Mouse (Mus musculus) left cerebral cortex, adult 8-10 months (tissue): ENCODE data around the gene Tril. TPM values are rescaled to one million over a fixed set of nuclear protein-coding genes. Genes with fewer than 3 reads are reported as not detected.

ENCODE experiments used
- DNase-seq, 2 experiments: peaks; one replicate each; pipeline ENCODE4 v3.0.0; 2022; ENCODE audit warnings: low spot score in 2 of 2
- total RNA-seq, 4 experiments: library from RNA; stranded (reverse); gene quantifications; 2 replicates each; pipeline ENCODE4 v1.2.4; 2022

Gene Tril
- 10 to 100 TPM; 31.0 to 37.3 (median 34.4) TPM for total RNA-seq

DNA sequence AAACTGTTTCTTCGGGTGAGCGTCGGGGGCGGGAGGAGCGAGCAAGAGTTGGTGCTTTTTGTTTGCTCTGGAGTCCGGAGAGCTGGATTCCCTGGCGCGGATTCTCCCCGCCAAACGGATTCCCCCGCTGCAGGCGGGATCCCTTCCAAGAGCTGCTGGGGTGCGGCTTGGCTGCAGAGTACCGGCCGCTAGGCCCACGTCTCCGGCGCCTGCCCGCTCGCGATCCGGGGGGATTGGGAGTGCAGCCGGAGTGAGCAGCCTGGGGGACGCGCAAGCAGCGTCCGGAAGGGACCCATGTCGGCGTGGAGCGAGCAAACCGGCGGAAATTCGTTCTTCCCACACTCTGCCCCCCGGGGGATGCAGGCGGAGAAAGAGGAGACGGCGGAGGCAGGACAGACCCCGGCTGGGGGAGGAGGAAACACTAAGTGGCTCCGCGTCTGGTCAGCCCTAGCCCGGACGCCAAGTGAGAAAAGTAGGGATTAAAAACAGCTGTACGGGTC lies at the start of gene Tril:
Gene Tril (minus strand): TSS at position 345 of the 500 bp plus-strand sequence.
- DNase-seq = peak; percentile 42 to 45

DNA sequence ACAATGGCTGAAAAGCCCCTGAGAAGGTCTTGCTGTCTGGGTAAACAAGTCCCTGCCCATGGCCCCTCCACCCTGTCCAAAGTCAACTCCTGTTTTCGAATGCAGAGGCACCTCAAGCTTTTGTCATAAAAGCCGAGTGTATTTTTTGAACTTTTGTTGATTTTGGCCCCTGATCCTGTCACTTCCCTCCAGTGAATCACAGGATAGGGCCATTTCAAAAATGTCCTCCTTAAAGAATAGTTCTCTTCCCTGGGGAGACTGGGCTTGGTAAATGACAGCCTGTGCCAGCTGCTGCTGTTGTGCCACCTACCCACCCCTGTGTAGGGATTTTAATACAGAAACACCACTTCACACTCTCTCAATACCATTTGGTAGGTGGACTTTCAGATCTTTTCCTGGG lies 42.4 kb upstream of the Tril start:
- DNase-seq = no peak

DNA sequence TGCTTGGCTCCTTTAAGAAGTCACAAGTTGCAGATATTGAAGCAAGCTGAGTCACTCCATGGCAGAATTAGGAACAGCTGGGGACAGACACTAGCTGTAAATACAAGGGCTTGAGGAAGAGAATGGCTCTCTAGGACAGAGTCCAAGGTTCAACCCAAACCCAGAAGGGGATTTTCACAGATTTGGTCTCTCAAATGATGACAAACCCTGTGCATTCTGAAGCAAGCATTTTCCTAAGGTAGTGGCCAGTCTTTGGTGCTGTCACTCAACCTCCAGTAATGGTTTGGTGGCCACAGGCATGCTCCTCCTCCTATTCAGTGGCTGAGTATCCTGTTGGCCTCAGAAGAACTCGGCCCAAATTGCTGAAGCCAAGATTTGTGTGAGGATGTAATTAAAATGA lies 38.5 kb upstream of the Tril start:
- DNase-seq = no peak

DNA sequence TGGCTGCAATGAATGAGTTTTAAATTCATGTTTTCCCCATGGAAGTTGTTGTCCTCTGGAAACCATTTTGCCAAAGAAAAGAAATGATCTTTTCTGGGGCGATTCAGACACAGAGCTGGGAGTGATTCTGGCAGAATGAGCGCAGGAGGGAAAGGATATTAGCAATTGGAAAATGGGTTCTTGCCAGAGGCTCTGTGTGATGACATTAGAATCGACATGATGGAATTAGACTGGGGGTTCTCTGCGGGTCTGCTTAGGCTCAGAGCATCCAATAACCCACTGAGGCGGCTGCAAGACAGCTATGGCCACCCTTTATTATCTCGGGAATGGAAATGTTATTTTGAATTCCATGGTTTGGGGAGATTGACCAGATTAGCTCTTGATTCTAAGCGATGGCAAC lies 37.2 kb upstream of the Tril start:
- DNase-seq = no peak

DNA sequence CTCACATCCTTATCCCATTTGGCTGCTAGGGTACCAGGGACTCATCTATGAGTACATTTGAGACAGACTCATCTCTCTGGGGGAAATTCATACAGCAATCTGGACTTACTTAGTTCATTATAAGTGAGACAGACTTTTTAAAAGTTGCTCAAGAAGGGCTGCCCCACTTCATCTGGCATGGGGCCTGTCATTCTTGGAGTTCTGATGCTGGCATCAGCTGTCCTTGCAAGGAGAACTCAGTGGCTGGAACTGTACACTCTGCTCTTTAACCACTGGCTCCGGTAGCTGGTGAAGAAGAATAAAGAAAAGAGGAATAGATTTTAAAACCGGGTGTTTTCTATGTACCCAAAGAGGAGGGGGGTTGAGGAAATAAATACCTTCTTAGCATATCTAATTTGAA lies 36.1 kb upstream of the Tril start:
- DNase-seq = no peak

DNA sequence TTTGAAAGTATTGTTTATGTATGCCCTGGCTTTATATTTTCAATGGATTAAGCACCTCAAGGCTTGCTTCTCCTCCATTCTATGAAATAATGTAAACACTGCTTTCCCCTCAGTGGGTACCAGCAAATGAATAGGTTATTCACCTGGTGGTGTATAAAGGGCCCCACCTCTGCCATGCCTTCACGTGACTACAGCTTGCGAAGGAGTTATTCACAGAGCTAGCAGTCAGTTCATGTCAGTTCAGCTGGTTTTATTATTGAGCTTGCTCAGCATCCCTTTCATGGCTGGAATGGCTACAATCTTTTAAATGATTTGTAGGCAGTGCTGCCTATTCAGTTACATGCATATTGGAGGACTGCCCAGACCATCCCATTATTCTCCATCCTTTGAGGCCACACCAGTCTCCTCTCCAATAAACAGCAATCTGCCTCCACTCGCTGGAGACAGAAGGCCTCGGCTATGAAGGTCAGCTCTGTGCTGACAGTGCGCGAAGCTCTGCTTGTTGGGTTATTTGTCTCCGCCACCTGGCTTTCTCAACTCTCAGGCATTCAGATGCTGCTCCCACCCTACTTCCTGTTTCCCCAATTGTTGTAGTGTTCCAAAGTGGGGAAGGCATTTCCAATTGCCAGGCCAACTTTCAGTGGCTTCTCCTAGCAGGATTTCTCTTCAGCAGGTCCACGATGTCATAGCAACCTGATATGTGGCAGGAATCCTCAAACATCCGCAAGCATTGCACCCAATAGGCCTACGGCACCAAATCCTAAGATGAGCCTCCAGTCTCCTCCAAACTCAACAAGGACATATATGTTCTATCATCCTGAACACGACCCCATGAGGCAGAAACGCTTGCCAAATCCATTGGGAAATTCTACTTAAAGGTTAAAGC lies 34.6 kb upstream of the Tril start:
- no peak for DNase-seq

DNA sequence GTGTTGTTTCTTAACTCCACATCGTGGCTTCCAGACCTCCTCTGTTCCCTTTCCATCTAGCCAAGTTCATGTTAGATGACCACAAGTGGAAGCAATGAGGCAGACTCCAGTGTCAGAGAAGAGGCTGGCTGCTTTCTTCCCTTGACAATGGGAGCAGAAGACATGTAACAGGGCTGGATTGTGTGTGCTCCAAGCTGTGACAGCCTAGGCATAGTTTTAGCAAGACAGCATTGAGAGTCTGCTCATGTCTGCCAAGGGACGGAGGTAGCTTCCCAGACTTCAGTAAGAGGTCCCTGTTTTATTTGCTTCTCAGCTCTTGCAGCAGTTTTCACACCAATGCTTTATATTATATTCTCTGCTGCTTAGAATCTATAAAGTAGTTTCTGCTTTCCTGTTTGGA lies 33.6 kb upstream of the Tril start:
- no peak for DNase-seq

DNA sequence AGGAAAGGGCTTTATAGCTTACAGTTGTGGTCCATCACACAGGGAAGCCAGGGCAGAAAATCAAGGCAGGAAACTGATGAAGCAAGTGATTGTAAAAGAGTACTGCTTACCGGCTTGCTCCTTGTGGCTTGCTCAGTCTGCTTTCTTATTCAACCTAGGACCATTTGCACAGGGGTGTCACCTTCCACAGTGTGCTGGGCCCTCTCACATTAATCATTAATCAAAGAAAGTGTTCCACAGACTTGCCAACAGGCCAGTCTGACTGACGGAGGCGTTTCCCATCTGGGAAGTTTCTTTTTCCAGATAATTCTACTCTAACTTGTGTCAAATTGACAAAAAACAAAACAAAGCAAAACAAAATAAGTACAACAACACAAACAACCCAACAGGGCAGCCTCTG lies 32.9 kb upstream of the Tril start:
- DNase-seq = no peak

DNA sequence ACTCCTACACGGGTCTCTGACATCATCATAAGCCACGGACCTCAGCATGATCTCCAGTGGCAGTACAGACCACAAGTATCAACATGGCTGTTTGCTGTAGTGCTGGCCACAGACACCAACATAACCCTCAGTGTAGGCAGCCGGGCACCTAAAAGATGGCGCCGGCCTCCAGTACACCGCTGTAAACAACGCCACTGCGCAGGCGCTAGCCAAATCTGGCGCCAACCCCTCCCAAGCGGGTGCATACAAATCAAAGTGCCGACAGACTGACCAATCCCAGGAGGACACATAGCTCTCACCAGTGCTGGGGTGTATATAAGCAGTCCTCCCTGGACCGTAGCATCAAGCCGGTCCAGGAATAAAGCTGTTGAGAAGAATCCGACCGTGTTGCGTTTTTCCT lies 24.0 kb upstream of the Tril start:
- DNase-seq = no peak

DNA sequence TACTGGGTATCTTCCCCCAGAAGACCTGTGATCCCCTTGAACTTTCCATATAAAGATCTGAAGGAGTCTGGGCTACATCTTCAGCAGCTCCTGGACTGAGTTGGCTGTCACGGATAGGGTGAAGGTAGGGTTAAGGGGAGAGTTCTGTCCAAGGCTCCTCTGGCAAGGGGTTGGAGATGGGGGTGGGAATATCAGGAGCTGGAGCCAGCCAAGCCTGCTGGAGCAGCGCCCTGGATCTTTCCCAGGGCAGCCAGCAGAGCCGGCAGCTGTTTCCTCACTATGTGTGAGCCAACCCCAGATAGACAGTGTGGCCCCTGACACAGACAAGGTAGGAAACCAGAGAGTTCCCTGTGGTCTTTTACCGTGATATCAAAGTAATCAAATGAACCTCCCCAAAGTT lies 4.6 kb upstream of the Tril start:
- no peak for DNase-seq

DNA sequence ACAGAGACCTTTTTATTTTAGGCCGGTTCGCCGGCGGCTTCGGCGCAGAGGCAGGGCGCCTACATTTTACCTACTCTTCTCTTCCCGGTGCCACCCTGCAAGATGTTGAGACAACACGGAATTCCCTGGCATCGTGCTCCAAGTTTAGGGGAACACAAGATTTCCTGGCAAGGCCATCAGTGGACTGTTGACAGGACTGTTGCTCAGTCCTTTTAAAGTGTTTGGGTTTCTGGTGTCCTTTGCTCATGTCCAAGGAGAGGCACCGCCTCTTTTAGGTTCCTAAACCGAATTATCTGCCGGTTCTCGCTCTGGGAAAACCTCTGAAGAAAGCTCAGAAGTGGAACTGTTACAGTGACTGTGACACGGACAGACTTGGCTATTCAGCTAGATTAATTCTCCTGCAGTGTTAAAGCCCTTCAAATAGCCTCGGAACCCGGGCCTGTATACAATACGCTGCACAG lies 441 bp upstream of the Tril start:
- DNase-seq = no peak

DNA sequence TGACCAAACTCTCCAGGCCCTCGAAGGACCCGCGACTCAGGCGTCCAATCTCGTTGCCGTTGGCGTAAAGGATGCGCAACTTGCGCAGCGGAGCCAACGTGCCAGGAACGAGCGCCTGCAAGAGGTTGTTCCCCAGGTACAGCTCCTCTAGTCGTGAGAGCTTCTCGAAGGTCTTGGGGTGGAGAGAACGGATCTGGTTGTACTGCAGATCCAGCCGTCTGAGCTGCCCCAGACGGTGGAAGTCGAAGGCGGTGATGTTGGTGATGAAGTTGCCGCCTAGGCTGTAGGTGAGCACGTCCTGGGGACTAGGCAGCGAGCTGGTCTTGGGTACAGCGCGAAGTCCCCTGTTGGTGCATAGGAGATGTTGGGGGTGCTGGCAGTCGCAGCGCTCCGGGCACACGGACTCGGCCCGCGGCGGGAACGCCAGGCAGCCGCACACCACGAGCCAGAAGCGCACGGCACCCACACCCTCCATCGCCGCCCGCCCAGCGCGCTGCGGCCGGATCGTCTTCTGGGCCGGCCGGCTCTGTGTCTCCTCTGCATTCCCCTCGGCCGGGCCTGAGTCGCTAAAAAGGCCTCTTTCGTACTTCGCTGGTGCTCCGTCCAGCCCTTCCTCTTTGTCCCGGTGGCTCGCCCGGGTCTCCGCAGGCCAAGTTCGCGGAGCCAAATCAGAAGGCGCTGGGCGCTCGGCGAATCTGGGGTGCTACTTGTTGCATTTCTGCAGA lies 707 bp downstream of the Tril start:
- DNase-seq = no peak

DNA sequence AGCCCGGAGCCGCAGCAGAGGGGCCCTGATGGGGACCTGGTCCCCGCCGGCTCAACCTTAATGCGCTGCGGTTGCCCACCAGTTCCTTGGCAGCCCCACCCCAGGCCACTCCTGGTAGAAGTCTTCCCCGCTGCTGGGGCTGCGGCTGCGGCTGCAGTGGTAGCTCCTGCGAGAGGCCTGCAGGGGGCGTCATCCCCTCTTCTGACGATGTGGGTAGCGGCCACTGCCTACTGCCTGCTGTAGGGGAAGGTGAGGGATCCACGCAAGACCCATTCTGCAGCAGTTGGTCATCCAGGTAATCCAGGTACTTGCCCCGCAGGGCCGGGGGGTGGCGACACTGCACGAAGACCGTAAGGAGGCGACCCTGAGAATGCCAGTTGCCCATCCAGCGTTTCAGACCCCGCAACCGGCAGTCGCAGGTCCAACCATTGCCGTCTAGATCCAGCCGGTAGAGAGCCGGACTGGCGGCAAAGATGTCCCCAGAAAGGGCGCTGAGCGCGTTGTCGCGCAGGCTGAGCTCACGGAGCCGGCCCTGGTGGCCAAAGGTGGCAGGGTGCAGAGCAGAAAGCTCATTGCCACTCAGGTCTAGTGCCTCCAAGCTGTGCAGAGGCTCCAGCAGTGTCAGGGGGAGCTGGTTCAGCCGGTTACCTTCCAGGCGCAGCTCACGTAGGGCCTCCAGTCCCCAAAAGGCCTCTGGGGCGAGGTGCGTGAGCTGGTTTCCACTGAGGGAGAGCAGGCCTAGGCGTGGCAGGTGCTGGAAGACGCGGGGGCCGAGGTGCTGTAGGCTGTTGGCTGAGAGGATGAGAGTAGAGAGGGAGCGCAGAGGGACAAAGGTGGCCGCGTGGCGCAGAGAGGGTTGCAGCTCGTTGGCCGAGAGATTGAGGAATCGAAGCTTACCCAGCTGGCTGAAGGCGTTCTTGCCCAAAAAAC lies 1.6 kb downstream of the Tril start:
- DNase-seq = no peak

DNA sequence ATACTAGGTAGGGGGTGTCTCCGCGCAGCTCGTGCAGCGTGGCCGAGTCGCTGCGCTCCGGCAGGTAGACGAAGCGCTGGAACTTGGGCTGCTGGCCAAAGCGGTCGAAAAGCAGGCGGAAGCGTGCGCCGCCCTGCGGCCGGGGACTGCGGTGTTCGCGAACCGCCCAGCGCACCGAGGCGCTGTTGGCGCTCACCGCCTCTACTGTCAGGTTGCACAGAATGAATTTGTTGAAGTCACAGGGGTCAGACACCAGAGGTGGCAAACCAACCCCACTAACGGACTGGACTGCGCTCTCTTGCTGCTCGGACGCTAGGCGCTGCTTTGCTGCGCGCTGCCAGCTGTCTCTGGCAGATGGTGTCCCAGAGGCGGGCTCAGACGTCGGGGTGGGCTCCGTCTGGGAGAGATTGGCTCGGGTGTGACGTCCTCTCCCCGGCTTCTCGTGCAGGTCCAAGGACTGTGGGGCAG lies 2.3 kb downstream of the Tril start:
- peak; percentile 29 to 38 for DNase-seq

DNA sequence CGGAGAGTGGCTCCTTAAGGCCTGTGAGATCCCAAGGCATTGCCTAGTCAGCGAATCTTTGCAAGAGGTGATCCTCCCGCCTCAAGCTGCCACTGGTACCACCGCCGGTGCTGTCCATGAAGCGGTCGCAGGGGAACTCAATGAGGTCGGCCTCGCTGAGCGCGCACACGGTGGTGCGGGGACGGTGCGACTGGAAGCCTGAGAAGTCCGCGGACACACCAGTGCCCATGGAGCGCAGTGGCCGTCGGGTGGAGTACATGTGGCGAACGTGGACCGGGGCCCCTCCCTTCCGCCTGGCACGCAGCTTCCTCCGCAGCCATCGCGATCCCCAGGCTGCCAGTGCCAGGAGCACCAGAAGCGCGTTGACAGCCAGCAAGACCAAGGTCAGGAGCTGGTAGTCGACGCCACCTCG lies 2.9 kb downstream of the Tril start:
- DNase-seq = no peak

DNA sequence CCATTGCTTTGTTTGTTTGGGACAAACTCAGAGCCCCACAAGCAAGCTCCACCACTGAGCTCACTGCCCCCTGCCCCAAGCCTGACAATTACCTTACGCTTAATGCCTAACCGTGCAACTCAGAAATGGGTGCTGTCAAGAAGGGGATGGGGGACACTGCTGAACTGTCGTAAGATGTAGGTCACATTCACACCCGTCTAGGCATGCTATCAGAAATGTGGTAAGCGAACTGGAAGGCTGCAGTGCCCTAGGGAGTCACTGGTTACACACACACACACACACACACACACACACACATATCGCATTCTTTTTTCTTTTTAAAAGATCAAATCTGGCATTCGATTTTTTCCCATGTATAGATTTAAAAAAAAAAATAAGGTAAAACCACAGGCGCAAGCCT lies 4.0 kb downstream of the Tril start:
- no peak for DNase-seq

DNA sequence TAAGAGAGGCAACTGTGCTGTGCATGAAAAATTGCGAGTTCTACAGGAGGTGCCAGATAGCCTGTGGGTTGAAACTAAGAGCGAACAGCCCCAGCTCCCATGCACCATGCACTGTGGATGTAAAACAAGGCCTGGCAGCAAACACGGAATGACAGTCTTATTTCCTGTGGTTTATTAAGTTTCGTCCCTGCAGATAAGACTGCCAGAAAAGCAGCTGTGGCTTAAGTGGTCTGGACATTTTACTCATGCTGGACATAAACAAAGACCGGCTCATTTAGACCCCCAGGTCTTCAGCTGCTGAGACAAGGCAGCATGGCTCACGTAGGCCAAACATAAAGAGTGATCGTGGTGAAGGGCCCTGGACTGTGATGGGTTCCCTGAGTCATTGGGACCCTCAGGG lies 4.9 kb downstream of the Tril start:
- no peak for DNase-seq

DNA sequence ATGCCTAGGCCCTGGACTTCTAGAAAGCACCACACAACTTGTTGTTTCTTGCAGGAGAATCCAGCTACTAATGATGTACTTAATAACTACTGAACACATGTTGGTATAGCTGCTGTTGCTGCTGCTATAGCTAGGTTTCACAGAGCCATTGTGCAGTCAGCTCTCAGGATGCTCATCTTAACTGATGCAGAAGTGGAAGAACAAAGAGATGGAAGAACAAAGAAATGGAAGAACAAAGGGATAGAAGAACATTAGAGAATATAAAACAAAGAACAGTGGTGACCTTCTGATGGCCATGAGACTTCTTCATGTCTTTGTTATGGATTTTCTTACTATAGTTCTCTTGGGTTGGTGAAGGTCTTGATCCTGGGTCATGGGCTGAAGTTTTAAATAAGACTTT lies 6.4 kb downstream of the Tril start:
- DNase-seq = no peak

DNA sequence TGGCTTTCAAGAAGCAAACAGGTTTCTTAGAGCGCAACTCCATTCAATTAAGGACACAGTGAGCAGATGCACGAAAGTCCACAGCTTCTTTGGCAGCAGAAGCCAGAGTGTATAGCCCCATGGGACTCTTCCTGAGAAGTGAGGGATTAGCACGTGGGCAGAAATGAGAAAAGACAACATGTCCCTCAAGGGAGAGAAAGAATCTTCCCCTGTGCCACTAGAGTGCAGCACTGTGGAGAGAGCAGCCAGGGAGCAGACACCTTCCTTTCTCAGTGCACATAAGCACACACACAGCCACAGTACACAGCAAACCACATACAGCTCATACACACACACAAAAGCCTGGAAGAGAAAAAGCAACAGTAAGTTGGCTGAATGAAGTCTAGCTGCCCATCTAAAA lies 8.4 kb downstream of the Tril start:
- no peak for DNase-seq

DNA sequence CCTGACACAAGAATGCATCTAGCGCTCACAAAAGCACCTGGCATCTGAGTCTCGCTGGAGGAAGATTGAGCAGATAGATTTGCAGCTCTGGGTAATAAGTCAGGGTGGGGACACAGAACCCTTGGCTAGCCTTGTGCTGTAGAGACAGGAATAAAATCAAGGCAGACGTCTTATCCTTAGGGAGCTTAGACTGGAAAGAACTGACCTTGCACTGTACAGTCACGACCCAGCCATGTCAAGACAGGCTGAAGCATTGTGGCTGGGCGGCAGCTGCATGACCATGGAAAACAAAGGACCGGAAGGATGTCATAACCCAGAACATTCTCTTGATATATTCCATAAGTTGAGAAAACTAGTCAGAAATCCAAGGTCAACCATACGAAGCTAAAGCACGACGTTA lies 11.8 kb downstream of the Tril start:
- DNase-seq = no peak

DNA sequence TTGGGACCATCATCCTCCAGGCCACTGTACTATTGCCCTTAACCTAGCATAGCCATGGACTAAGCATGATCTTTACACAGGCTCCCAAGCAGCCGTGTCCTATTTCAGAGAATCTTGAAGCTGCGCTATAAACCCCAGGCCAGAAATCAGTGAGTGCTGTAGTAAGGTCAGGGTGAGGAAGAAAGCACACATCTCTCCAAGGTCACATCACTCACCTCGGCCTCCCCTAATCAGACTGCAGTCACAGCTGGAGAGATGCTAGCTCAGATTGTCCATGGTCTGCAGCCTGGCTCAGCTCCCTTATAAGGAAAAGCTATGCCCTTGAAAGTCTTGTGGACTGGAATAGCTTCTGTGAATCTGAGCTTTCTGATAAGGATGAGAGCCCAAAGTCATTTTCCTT lies 13.4 kb downstream of the Tril start:
- DNase-seq = no peak
